Mouse (Mus musculus): ENCODE data around the gene Creg1. TPM values are rescaled to one million over a fixed set of nuclear protein-coding genes. Genes with fewer than 3 reads are reported as not detected.

Creg1 gene
- 49.3 and 55.7 TPM in 2 replicates for polyA plus RNA-seq (2015; fragmentation: Nextera tagmentation; extraction: Ambion mirVana)

GRCm38 (mm10) chr1:165763635-165764372 lies at the start of gene Creg1:
Gene Creg1 (plus strand): TSS chr1:165763746.
- peak within 1 kb of the TSS; percentile 81 for H3K9ac ChIP-seq
- peak within 1 kb of the TSS; percentile 91 for H3K4me2 ChIP-seq (replicated peaks)
- H3K36me3 ChIP-seq, result no peaks in the 10 kb centered on the region
- peak within 1 kb of the TSS; percentile 80 for H3K4me3 ChIP-seq
- no peaks in the 10 kb centered on the region for H3K9me3 ChIP-seq
- H3K4me1 ChIP-seq, result peaks cover 18% of the 10 kb centered on the region
- WGBS, result under 1% methylated on average over 57 of the region's 57 CpGs
- peak; percentile 97 for ATAC-seq (ENCODE audit: low FRiP score, low read depth)
- peaks cover 19% of the 10 kb centered on the region for H3K27me3 ChIP-seq
- no peak within 1 kb of the TSS for H3K27ac ChIP-seq

GRCm38 (mm10) chr1:165713798-165714197 lies 49.7 kb upstream of the Creg1 start:
- ATAC-seq (ENCODE audit: low FRiP score, low read depth), result no peak
- Histone ChIP-seq H3K4me3 (no peak overlapping the region), H3K9ac (no peak overlapping the region), H3K36me3 (no peaks in the 10 kb centered on the region), H3K4me2 (replicated peaks) (no peak overlapping the region), H3K4me1 (peaks cover 15% of the 10 kb centered on the region), H3K9me3 (no peaks in the 10 kb centered on the region), H3K27me3 (peaks cover 16% of the 10 kb centered on the region; the same call in 1 of the 2 replicates), H3K27ac (no peak overlapping the region)
- whole genome bisulfite sequencing, result 76% methylated on average over 5 of the region's 5 CpGs

- Histone ChIP-seq H3K9me3 (no peaks in the 10 kb centered on the region), H3K27me3 (no peaks in the 10 kb centered on the region), H3K36me3 (no peaks in the 10 kb centered on the region), H3K4me3 (no peak overlapping the region), H3K4me2 (replicated peaks) (no peak overlapping the region), H3K9ac (no peak overlapping the region), H3K27ac (no peak overlapping the region; the same call in 1 of the 2 replicates), H3K4me1 (peaks cover 15% of the 10 kb centered on the region)
- WGBS, result 86% methylated on average over 4 of the region's 4 CpGs
- ATAC-seq (ENCODE audit: low FRiP score, low read depth), result no peak
Measured at GRCm38 (mm10) chr1:165716426-165716825, 47.1 kb upstream of the Creg1 start.

- no peaks in the 10 kb centered on the region for H3K36me3 ChIP-seq
- no peaks in the 10 kb centered on the region for H3K9me3 ChIP-seq
- no peak overlapping the region for H3K4me3 ChIP-seq
- peaks cover 15% of the 10 kb centered on the region for H3K4me1 ChIP-seq
- WGBS, result 50% methylated on average over 11 of the region's 11 CpGs
- no peak overlapping the region for H3K4me2 ChIP-seq (replicated peaks)
- H3K9ac ChIP-seq, result no peak overlapping the region
- H3K27me3 ChIP-seq, result no peaks in the 10 kb centered on the region
- no peak for ATAC-seq (ENCODE audit: low FRiP score, low read depth)
- H3K27ac ChIP-seq, result peak overlapping the region; percentile 0
Measured at GRCm38 (mm10) chr1:165717711-165718542, 45.6 kb upstream of the Creg1 start.

- Histone ChIP-seq H3K4me1 (peaks cover 15% of the 10 kb centered on the region), H3K4me2 (replicated peaks) (no peak overlapping the region), H3K27ac (0 out of 2 replicates have a peak overlapping the region, but pooled peaks have one; percentile 0), H3K36me3 (no peaks in the 10 kb centered on the region), H3K9me3 (no peaks in the 10 kb centered on the region), H3K27me3 (no peaks in the 10 kb centered on the region), H3K9ac (no peak overlapping the region), H3K4me3 (no peak overlapping the region)
- no peak for ATAC-seq (ENCODE audit: low FRiP score, low read depth)
- 58% methylated on average over 15 of the region's 15 CpGs for WGBS
Measured at GRCm38 (mm10) chr1:165718543-165719105, 44.9 kb upstream of the Creg1 start.

GRCm38 (mm10) chr1:165722531-165723123 lies 40.9 kb upstream of the Creg1 start:
- Histone ChIP-seq H3K36me3 (no peaks in the 10 kb centered on the region), H3K4me1 (peaks cover 12% of the 10 kb centered on the region), H3K9me3 (no peaks in the 10 kb centered on the region), H3K27ac (no peak overlapping the region), H3K4me3 (no peak overlapping the region), H3K4me2 (replicated peaks) (no peak overlapping the region), H3K27me3 (no peaks in the 10 kb centered on the region), H3K9ac (no peak overlapping the region)
- no peak for ATAC-seq (ENCODE audit: low FRiP score, low read depth)
- 86% methylated on average over 9 of the region's 9 CpGs for WGBS

- no peak for ATAC-seq (ENCODE audit: low FRiP score, low read depth)
- Histone ChIP-seq H3K27ac (no peak overlapping the region), H3K4me2 (replicated peaks) (no peak overlapping the region), H3K9ac (no peak overlapping the region), H3K36me3 (no peaks in the 10 kb centered on the region), H3K27me3 (no peaks in the 10 kb centered on the region), H3K4me1 (no peaks in the 10 kb centered on the region), H3K4me3 (no peak overlapping the region), H3K9me3 (no peaks in the 10 kb centered on the region)
- WGBS, result 64% methylated on average over 11 of the region's 11 CpGs
Measured at GRCm38 (mm10) chr1:165724219-165725033, 39.1 kb upstream of the Creg1 start.

GRCm38 (mm10) chr1:165725039-165725644 lies 38.4 kb upstream of the Creg1 start:
- Histone ChIP-seq H3K27ac (no peak overlapping the region), H3K4me3 (no peak overlapping the region), H3K27me3 (no peaks in the 10 kb centered on the region), H3K36me3 (no peaks in the 10 kb centered on the region), H3K4me2 (replicated peaks) (no peak overlapping the region), H3K9ac (no peak overlapping the region), H3K9me3 (no peaks in the 10 kb centered on the region), H3K4me1 (0 out of 2 replicates have a peak, but pooled peaks cover 4% of the 10 kb centered on the region)
- no peak for ATAC-seq (ENCODE audit: low FRiP score, low read depth)
- 83% methylated on average over 4 of the region's 4 CpGs for WGBS

- no peak overlapping the region for H3K9ac ChIP-seq
- ATAC-seq (ENCODE audit: low FRiP score, low read depth), result no peak
- 40% methylated on average over 1 of the region's 1 CpGs for WGBS
- no peak overlapping the region for H3K27ac ChIP-seq
- no peaks in the 10 kb centered on the region for H3K27me3 ChIP-seq
- H3K4me3 ChIP-seq, result no peak overlapping the region
- 0 out of 2 replicates have a peak, but pooled peaks cover 4% of the 10 kb centered on the region for H3K4me1 ChIP-seq
- no peaks in the 10 kb centered on the region for H3K9me3 ChIP-seq
- no peaks in the 10 kb centered on the region for H3K36me3 ChIP-seq
- no peak overlapping the region for H3K4me2 ChIP-seq (replicated peaks)
Measured at GRCm38 (mm10) chr1:165726986-165727385, 36.6 kb upstream of the Creg1 start.

- Histone ChIP-seq H3K27ac (no peak overlapping the region), H3K9ac (no peak overlapping the region), H3K27me3 (no peaks in the 10 kb centered on the region), H3K4me2 (replicated peaks) (no peak overlapping the region), H3K36me3 (no peaks in the 10 kb centered on the region), H3K4me3 (no peak overlapping the region), H3K9me3 (no peaks in the 10 kb centered on the region), H3K4me1 (0 out of 2 replicates have a peak, but pooled peaks cover 4% of the 10 kb centered on the region)
- 90% methylated on average over 3 of the region's 3 CpGs for WGBS
- ATAC-seq (ENCODE audit: low FRiP score, low read depth), result no peak
Measured at GRCm38 (mm10) chr1:165728057-165728639, 35.4 kb upstream of the Creg1 start.

Measured in limb, embryonic 13.5 days (tissue).